Mouse (Mus musculus) megakaryocyte, adult 5-6 weeks (primary cell): ENCODE measurements around the gene Ap1g1. TPM values are rescaled to one million over a fixed set of nuclear protein-coding genes. Genes with fewer than 3 reads are reported as not detected.

Experiments
- ATAC-seq: 2 replicates; pipeline ENCODE4 v1.8.0; 2016; ENCODE audit warnings: mild to moderate bottlenecking, inconsistent platforms; ENCODE audit not compliant: poor library complexity, severe bottlenecking
- total RNA-seq, 2 experiments: library from RNA; stranded (forward) in 1 of 2; stranded (reverse) in 1 of 2; fragments of 153-499, 151-499 nt in 1 of 2; fragments of 221-1000, 200-1000 nt in 1 of 2; gene quantifications; 2 replicates each; pipeline versions ENCODE4 v1.2.3 to v1.2.4; 2015 to 2017

Ap1g1 gene
- total RNA-seq, 2 experiments from 2014 or later, result 68.4 to 85.2 TPM

DNA sequence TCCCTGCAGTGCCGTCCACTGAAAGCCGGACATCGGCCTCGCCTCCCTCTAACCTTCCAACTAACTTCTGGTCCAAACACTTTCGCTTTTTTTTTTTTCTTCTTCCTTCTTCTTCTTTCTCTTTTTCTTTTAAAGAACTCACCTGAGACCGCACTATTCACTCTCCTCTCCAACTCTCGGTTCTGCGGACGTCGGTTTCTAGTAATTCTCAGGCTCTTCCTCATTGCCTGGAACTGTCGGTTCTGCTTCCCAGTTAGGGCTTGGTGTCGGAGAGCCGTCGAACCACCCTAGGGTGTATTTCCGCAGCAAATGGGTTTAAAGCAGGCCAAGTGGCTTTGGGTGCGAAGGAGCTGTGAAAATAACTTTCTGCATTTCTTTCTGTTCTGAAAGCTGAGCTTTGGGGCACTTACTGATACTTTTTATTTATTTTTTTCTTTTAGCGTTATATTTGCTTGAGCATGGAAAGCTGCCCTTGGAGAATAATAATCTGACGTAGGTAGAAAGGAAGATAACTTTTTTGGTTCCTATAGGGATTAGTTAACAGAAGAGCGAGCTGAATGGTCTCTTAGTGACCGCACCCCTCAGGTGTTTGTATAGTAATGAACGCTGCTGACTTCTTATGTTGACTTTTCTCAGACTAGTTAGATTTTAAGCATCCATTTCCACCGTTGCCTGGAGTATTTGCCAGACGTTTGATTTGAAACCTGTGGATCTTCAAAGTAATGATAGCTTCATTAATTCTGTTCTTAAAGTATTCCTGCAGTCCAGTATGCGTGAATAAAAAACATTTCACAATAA lies 1.3 kb downstream of the Ap1g1 start:
- peak; percentile 22 for ATAC-seq

DNA sequence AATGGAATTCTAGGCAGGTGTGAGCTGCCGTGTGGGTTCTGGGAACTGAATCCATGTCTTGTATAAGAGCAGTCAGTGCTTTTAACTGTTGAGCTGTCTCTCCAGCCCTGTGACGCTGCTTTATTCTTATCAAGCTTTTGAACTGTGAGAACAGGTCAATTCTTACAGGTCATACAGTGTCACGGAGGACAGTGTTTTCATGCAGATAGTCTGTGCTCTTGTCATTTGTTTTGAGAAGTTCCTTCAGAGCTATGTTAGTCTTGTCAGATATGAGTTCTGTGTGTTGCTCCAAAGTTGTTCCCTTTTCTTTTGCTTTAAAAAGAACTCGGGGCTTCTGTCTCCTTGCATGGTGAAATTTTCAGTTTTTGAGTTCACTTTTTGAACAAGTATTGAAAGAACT lies 2.2 kb downstream of the Ap1g1 start:
- ATAC-seq, result no peak

DNA sequence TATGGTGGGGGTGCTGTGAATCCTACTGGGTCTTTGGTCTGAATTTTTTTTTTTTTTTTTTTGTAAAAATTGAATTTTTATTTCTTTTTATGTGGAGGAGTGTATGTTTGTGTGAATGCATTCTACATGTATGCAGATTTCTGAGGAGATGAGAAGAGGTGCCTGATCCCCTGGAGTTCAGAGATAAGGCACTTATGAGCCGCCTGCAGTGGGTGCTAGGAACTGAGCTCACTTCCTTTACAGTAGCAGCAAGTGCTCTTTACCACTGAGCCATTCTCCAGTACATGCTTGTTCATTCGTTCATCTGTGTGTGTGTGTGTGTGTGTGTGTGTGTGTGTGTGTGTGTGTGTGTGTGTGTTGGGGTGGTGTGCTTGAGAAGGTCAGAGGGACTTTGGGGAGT lies 12.6 kb downstream of the Ap1g1 start:
- ATAC-seq, result 0 out of 2 replicates have a peak, but pooled peaks have one; percentile 27

DNA sequence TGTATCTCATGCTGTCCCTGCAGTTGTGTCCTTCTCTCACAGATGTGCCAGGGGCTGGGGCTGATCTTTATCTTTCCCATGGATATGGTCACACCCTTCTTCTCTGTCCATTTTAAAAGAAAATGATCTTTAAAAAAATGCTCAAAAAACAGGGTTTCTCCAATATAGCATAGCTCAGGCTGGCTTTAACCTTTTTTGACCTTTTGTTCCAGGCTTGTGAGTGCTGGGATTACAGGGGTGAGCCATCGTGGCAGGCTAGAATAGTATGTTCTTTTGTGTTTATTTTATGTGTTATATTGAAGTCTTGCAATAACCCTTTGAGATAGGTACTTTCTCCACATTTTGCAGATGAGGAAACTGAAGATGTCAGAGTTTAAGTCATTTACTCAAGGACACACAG lies 16.8 kb downstream of the Ap1g1 start:
- ATAC-seq, result no peak

DNA sequence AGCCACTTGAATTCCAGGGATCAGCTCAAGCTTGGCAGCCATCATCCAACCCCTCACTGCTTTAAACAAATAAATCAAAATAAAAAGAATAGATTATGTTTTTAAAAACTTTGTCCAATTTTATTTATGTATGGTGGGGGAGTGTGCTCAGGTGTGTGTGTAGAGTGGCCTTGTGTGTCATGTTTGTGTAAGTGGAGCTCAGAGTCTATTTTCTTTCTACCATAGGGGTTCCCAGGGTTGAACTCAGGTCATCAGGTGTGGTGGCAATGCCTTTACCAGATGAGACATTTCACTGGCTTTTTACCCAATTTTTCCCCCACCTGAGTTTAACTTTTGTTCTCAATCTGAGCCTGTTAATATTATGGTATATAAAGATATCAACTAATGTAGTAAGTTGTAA lies 20.4 kb downstream of the Ap1g1 start:
- ATAC-seq, result no peak

DNA sequence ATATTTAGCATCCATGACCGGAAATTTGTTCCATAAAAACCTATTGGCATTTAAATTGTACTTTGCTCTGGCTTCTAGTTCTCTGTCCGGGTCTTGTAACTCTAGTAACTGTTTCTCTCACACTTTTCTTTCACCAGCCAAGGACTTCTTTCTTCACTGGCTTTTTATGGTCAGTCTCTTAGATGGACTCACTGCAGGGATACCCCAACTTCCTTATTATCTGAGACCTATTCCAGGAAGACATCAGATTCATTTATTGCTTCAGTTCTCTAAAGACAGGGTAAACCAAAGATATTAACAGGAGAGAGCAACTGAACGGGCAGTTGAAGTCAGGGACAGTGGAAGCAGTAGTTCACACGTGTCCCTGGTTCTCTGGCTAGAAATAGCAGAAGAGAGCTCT lies 20.9 kb downstream of the Ap1g1 start:
- peak; percentile 30; the same call in 1 of the 2 replicates for ATAC-seq

DNA sequence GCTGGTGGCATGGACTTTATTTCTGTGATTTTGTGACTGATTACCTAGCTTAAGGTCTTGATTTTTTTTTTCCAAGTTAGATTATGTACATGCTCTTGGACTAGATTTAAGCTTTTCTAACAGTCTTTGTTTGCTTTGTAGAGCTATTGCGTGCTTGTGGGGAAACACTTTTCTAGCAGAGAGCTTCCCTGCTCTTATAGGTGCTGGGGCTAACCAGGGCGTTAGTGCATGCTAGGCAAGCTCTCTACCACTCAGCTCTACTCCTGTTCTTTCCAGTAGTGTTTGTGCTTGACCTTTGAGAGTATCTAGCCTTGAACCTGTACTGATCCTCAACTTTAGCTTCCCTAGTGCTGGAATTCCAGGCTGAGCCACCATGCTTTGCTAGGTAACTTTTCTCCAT lies 22.0 kb downstream of the Ap1g1 start:
- no peak for ATAC-seq

DNA sequence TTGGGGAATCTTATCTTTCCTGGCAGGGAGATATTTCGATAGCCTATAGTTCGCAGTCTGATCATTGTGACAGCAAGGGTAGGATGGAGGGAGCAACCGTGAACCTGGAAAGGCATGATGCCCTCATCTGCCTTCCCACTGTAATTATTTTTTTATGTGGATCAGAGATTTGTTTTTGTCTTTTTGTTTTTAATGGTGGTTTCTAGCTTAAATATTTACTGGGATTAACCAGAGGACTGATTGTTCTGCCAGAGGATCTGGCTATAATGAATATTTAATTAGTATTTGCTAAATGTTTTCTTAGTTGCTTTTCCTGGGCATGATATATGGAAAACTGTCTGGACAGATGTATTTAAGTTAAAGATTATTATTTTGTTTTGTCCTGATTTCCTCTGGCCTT lies 24.9 kb downstream of the Ap1g1 start:
- no peak for ATAC-seq

DNA sequence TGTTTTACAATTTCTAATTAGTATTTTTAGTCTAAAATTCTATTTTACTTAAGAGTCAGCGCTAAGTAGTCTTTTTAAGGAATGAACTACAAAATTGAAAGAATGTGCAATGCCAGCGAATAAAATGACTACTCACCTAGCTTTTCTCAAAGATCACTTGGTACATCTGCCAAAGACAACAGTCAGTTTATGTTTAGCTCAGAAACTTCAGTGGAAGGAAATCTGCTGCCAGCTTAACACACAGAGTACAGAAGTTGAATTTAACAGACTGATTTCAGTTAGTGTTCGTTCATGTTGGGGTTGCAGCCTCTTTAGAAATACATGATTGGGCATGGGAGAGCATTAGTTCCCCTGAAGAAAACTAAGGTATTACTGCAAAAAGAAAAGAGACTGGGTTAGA lies 25.4 kb downstream of the Ap1g1 start:
- no peak for ATAC-seq

DNA sequence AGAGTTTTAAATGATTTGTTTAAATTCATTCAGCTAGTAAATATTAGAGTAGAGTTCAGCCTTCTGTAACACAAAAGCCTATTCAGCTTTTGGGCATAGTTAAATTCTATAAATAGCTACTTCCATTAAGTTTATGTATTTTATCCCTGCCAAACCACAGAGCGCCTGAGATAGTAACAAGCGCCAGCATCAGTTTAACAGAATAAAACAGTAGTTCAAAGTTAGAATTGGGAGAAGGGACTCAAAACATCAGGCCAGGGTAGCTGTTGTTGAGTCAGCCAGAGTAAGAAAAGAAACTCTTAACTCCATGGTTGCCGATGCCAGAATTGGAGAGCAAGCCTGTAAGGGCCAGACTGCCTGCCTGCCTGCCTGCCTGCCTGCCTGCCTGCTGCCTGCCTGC lies 28.2 kb downstream of the Ap1g1 start:
- no peak for ATAC-seq

DNA sequence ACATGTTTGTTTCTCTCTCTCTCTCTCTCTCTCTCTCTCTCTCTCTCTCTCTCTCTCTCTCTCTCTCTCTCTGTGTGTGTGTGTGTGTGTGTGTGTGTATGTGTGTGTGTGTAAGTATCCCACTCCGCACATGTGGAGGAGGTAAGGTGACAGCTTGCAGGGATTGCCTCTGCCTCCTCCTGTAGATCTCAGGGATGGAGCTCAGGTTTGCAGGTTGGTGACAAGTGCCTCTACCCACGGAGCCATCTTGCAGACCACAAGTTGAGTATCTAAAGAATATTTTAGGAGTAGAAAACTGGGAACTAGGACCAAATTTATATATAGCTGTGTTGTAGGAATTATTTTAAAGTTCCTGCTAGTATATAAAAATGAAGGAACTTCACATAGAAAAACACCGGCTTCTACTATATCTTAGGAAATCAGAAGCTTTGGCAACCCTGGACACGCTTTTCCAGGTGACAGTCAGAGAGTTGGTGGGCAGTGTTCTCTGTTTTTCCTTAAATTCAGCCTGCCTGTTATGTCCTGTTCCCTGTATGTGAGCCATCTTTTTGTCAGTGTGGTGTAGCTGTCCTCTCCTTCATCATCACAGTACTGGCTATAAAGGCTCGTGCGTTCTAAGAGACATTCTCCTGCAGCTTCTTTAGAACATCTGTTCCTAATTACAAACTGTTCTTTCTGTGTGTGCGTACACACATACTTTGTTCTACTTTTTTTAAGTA lies 29.2 kb downstream of the Ap1g1 start:
- no peak for ATAC-seq

DNA sequence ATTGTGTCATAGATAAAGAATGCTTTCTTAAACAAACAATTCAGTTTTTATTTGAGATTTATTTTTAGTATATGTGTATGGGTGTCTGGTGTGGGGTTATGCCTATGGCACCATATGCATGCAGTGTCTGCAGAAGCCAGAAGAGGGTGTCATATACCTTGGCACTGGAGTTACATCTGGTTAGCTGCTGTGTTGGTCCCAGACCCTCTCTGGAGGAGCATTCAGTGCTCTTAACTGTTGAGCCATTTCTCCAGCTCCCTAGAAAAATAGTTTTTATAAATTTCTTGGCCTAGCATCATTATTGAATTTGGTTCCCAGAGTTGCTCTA lies 29.7 kb downstream of the Ap1g1 start:
- no peak for ATAC-seq

DNA sequence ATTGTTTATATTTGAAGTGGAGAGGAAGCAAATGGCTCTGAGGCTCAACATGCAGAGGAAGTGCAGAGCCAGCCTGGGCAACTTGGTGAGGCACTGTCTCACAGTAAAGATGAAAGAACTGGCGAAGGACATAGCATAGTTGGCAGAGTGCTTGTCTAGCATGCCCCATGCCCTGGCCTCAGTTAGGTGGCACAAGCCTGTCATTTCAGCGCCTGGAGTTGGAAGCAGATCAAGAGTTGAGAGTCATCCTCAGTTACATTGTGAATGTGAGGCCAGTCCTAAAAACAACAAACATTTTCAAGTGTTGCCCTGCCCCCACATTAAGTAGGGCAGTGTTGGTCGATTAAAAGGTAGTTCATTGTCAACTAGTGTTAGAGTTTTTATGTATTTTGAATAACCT lies 32.1 kb downstream of the Ap1g1 start:
- ATAC-seq, result no peak

DNA sequence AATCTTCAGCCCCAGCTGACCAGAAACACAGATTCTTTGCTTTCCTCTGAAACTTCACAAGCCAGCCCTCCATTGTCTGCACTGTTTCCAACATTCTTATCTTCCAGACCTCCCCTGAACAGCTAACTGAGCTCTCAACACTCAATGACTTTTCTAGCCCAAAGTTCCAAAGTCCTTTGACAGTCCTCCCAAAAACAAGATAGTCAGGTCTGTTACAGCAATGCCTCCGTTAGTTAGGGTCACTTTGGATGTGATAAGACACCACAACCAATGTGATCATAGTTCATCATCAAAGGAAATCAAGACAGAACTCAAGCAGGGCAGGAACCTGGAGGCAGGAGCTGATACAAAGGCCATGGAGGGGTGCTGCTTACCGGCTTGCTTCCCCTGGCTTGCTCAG lies 36.9 kb downstream of the Ap1g1 start:
- ATAC-seq, result no peak

DNA sequence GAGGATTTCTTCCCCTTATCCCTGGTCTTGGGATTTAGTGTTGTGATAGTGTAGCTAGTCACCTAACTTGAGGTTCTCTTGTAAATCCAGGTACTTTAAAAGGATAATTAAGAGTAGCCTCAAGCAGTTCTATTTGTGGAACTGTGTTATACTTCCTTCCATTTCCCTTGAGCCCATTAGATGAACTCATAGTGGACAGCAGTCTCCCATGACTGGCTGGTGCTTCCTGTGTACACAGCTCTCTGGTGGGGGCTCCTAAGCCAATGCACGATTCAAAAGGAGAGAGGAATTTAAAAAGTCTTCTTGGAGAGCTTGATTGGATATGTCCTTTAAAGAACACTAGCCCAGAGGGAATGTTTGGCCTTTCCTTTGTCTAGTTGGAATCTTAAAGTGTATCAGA lies 39.6 kb downstream of the Ap1g1 start:
- ATAC-seq, result no peak

DNA sequence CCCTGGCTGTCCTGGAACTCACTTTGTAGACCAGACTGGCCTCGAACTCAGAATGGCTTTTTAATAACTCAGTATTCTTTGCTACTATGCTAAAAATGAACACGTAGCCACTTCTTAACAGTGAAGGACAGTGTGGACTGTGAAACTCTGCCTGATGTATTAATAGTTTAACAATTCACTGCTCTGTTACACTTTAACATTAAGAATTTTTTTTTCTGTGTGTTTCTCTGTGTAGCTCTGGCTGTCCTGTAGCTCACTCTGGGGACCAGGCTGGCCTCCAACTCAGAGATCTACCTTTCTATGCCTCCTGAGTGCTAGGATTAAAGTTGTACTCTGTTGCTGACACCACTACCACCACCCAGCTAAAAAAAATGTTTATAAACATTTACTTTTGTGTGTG lies 45.2 kb downstream of the Ap1g1 start:
- no peak for ATAC-seq

DNA sequence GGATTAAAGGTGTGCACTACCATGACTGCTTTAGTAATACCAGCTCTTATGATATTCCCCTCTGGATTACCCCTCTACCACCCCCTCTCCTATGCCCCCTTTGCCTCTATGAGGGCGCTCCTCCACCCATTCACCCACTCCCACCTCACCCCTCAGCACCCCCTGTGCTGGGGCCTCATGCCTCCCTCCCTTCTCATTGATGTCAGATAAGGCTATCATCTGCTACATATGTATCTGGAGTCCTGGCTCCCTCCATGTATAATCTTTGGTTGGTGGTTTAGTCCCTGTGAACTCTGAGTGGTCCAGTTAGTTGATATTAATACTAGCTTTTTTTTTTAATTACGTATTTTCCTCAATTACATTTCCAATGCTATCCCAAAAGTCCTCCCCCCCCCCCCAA lies 61.5 kb downstream of the Ap1g1 start:
- ATAC-seq, result no peak

DNA sequence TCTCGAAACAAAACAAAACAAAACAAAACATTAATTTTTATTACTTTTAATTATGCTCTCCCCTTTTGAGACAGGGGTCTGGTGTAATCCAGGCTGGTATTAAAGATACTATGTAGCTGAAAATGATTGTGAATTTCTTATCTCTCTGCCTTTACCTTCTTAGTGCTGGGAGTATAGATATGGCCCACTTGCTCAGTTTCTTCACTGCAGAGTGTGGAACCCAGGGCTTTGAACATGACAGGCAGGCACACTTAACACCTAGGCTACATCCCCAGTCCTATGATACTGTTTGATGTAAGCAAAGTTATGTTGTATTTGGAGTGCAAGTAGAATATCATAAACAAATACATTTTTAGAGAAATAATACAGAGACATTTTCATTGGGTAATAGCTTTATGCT lies 64.1 kb downstream of the Ap1g1 start:
- ATAC-seq, result no peak

DNA sequence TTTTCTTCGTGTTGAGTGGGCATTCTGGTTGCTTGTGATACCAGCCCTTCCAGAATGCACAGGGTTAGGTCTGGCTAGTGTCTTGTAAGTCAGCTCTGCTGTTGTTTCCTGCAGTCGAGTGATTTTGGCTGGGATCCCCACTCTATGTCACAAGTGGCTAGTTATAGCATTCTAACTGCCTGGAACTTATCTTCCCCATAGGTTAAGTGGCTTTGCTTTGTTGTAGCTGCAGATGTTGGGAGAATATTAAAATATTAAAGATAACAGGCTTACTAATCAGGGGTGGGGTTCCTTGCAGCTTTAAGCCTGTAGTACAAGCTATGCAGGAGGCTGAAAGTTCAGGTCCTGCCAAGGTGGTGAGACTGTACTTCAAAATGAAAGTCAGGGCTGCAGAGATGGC lies 69.5 kb downstream of the Ap1g1 start:
- ATAC-seq, result no peak

DNA sequence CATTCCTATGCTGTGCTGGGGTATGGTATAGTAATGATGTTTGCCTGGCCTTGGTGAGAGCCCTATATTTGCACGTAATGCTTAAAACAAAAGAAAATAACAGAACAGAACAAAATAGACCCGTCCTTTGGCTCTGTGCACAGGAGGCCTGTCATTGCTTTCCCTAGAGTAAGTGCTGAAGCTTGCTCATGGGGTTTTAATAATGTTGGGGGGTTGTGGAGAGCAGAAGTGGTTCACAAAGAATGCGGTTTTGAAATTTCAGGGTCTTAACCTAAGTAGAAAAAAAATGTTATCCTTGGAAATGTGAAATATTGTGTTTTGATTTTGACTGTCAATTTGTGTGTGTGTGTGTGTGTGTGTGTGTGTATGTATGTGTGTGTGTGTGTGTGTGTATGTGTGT lies 70.6 kb downstream of the Ap1g1 start:
- no peak for ATAC-seq

DNA sequence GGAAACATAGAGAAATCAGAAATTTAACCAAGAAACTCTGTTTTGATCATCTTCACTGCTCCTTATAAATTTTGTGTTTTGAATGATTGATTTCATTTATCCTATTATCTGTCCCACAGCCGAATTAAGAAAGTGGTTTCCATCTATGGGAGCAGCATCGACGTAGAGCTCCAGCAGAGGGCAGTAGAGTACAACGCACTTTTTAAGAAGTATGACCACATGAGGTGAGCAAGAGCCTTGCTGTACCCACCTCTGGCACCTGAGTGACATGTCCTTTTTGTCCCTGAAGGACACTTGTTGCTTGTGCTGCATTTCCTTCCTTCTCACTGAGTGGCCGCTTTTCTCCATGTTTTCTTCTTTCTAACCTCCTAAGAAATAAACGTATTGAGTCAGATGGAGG lies 75.1 kb downstream of the Ap1g1 start:
- peak; percentile 97 for ATAC-seq

DNA sequence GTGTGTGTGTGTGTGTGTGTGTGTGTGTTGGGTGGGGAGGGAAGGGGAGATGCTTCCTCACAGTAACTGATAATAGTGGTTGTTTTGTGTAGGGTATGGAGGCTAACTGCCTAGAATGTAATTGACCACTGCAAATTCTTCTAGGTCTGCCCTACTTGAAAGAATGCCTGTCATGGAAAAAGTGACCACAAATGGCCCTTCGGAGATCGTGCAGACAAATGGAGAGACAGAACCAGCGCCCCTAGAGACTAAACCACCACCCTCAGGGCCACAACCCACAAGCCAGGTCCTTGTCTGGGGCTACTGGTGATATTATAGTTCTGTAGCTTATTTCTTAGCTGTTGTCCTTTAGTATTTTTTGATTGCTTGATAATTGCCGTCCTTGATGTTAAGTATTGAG lies 76.2 kb downstream of the Ap1g1 start:
- ATAC-seq, result no peak

DNA sequence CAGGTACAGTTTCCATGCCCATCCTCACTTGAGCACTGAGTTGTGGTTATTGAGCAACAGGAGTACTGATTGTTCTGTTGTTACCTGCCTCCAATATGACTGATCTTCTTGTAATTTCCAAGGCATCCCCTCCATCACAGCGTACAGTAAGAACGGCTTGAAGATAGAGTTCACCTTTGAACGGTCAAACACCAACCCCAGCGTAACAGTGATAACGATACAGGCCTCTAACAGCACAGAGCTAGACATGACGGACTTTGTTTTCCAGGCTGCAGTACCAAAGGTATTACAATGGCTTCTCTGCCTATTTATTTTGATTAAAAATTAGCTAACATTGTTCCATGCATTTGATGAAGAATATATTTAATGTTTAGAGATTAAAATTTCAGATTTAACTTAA lies 77.1 kb downstream of the Ap1g1 start:
- ATAC-seq, result no peak
